Mouse (Mus musculus) liver, embryonic 14.5 days (tissue): ENCODE data around the gene Pdxk. TPM values are rescaled to one million over a fixed set of nuclear protein-coding genes. Genes with fewer than 3 reads are reported as not detected.

Experiments
- ATAC-seq: fragments of 200-750 bp; cut with Nextera tagmentation; 2 replicates; pipeline ENCODE4 v1.8.0; 2017; ENCODE audit warnings: moderate number of reproducible peaks, mild to moderate bottlenecking, moderate library complexity; ENCODE audit not compliant: insufficient read depth
- DNase-seq, 3 experiments: peaks; one replicate each; pipeline ENCODE4 v3.0.0-alpha.2; 2012 to 2013; ENCODE audit warnings: low read depth in 3 of 3, low spot score in 3 of 3
- H3K27ac ChIP-seq: fragments of 300-500 bp; sonication (generic); 2 replicates; pipeline ENCODE4 v1.5.1; 2014; ENCODE audit warnings: moderate library complexity, mild to moderate bottlenecking, control low read depth, inconsistent platforms
- H3K27me3 ChIP-seq: fragments of 300-500 bp; sonication (generic); 2 replicates; pipeline ENCODE4 v1.6.1; 2014; ENCODE audit warnings: mild to moderate bottlenecking, low read length, moderate library complexity; ENCODE audit not compliant: control insufficient read depth, insufficient read depth
- H3K36me3 ChIP-seq: fragments of 300-500 bp; sonication (generic); replicated peaks from 2 replicates; pipeline ENCODE4 v1.6.1; 2014; ENCODE audit warnings: low read depth; ENCODE audit not compliant: control insufficient read depth, insufficient read depth
- H3K4me1 ChIP-seq, 2 experiments: fragments of 200-500 bp in 1 of 2; fragments of 300-500 bp in 1 of 2; sonication (generic) in 1 of 2; replicated peaks; 2 replicates each; pipeline ENCODE4 v1.6.1; 2012 to 2014; ENCODE audit warnings: antibody characterized with exemption in 1 of 2, inconsistent platforms in 1 of 2, low read length in 1 of 2; ENCODE audit not compliant: control insufficient read depth in 2 of 2, insufficient read depth in 2 of 2
- H3K4me2 ChIP-seq: fragments of 300-500 bp; sonication (generic); 2 replicates; pipeline ENCODE4 v1.6.1; 2014; ENCODE audit warnings: low read depth, mild to moderate bottlenecking, control low read depth, moderate library complexity
- H3K4me3 ChIP-seq, 2 experiments: fragments of 200-500 bp in 1 of 2; fragments of 300-500 bp in 1 of 2; sonication (generic) in 1 of 2; 2 replicates each; pipeline ENCODE4 v1.5.1; 2012 to 2014; ENCODE audit warnings: low read depth in 2 of 2, low read length in 2 of 2, mild to moderate bottlenecking in 2 of 2, control low read depth in 1 of 2, inconsistent platforms in 1 of 2, moderate library complexity in 1 of 2; ENCODE audit not compliant: insufficient read depth in 1 of 2
- H3K9ac ChIP-seq: fragments of 300-500 bp; sonication (generic); replicated peaks from 2 replicates; pipeline ENCODE4 v1.6.1; 2014; ENCODE audit warnings: mild to moderate bottlenecking, control low read depth, moderate library complexity
- H3K9me3 ChIP-seq: fragments of 300-500 bp; sonication (generic); 2 replicates; pipeline ENCODE4 v1.6.1; 2016; ENCODE audit warnings: low read length, mixed read lengths; ENCODE audit not compliant: control insufficient read depth
- CTCF ChIP-seq: IDR thresholded peaks from 2 replicates; pipeline ENCODE4 v1.5.1; 2016; ENCODE audit warnings: antibody characterized with exemption, low read depth, control low read depth
- EP300 ChIP-seq: IDR thresholded peaks from 2 replicates; pipeline ENCODE4 v1.6.1; 2016; ENCODE audit warnings: antibody characterized with exemption, low read depth
- WGBS: fragments of 180-500 bp; shearing (Covaris S2); extraction: QIAGEN DNeasy Blood & Tissue Kit; methylation state at CpG from one replicate; pipeline ENCODE4 v1.1.7; 2014; ENCODE audit not compliant: insufficient replicate concordance; 5-methylcytosine and 5-hydroxymethylcytosine counted together
- polyA plus RNA-seq, 2 experiments: library from polyadenylated mRNA; depleted of rRNA in 1 of 2; stranded (reverse) in 1 of 2; unstranded in 1 of 2; fragments of >200 nt; fragmentation: Nextera tagmentation in 1 of 2; extraction: Ambion mirVana in 1 of 2; gene quantifications; 2 replicates each; pipeline versions ENCODE4 v1.2.1 to v1.2.3; 2012 to 2014

Pdxk gene
- polyA plus RNA-seq, 2 experiments: 2.9 to 3.3 TPM

GRCm38 (mm10) chr10:78464201-78464791, 479 bp downstream of the Pdxk start:
- Histone ChIP-seq H3K27me3 (no peaks in the 10 kb centered on the region), H3K4me1 (peaks cover 0 to 8% of the 10 kb centered on the region in 2 experiments; a peak in 1 of 4 replicates), H3K27ac (no peak overlapping the region), H3K9me3 (no peaks in the 10 kb centered on the region), H3K9ac (peak overlapping the region; percentile 38), H3K4me2 (peak overlapping the region; percentile 79), H3K36me3 (no peaks in the 10 kb centered on the region), H3K4me3 (peak overlapping the region; percentile 60 to 66)
- TF ChIP-seq CTCF: no peak
- TF ChIP-seq EP300: no peak
- DNase-seq (no peak), ATAC-seq (peak; percentile 43)
- WGBS: 2% methylated on average over 32 of the region's 32 CpGs

- no peak overlapping the region for H3K27ac ChIP-seq
- H3K27me3 ChIP-seq: no peaks in the 10 kb centered on the region
- H3K4me3 ChIP-seq: peak overlapping the region; percentile 60 to 66; a peak in 2 of 4 replicates
- peaks cover 0 to 8% of the 10 kb centered on the region in 2 experiments; a peak in 1 of 4 replicates for H3K4me1 ChIP-seq
- no peaks in the 10 kb centered on the region for H3K36me3 ChIP-seq
- no peak overlapping the region for H3K9ac ChIP-seq
- ATAC-seq (no peak), DNase-seq (no peak)
- 54% methylated on average over 3 of the region's 3 CpGs for WGBS
- H3K9me3 ChIP-seq: no peaks in the 10 kb centered on the region
- H3K4me2 ChIP-seq: peak overlapping the region; percentile 79
- no peak for TF ChIP-seq CTCF
- no peak for TF ChIP-seq EP300
Measured at GRCm38 (mm10) chr10:78463769-78464167, 1.0 kb downstream of the Pdxk start.

- Histone ChIP-seq H3K9me3 (no peaks in the 10 kb centered on the region), H3K9ac (no peak overlapping the region), H3K27ac (no peak overlapping the region), H3K4me2 (peak overlapping the region; percentile 79), H3K4me3 (no peak overlapping the region; a peak in 1 of 4 replicates), H3K27me3 (no peaks in the 10 kb centered on the region), H3K36me3 (no peaks in the 10 kb centered on the region), H3K4me1 (peaks cover 0 to 10% of the 10 kb centered on the region in 2 experiments; a peak in 1 of 4 replicates)
- DNase-seq (no peak), ATAC-seq (no peak)
- WGBS: 56% methylated on average over 8 of the region's 8 CpGs
- TF ChIP-seq CTCF (no peak), EP300 (no peak)
Measured at GRCm38 (mm10) chr10:78462945-78463768, 1.6 kb downstream of the Pdxk start.

GRCm38 (mm10) chr10:78461767-78462166, 3.0 kb downstream of the Pdxk start:
- no peak overlapping the region for H3K4me3 ChIP-seq
- H3K27ac ChIP-seq: no peak overlapping the region
- TF ChIP-seq EP300 (no peak), CTCF (peak; percentile 64)
- H3K27me3 ChIP-seq: no peaks in the 10 kb centered on the region
- no peak overlapping the region for H3K9ac ChIP-seq
- H3K4me1 ChIP-seq: peaks cover 6 to 19% of the 10 kb centered on the region in 2 experiments; a peak in 3 of 4 replicates
- H3K4me2 ChIP-seq: no peak overlapping the region
- no peak for DNase-seq
- no peak for ATAC-seq
- H3K36me3 ChIP-seq: no peaks in the 10 kb centered on the region
- WGBS: 58% methylated on average over 4 of the region's 4 CpGs
- no peaks in the 10 kb centered on the region for H3K9me3 ChIP-seq

- Histone ChIP-seq H3K27me3 (no peaks in the 10 kb centered on the region), H3K36me3 (no peaks in the 10 kb centered on the region), H3K4me1 (peaks cover 6 to 19% of the 10 kb centered on the region in 2 experiments; a peak in 3 of 4 replicates), H3K9ac (no peak overlapping the region), H3K4me3 (no peak overlapping the region), H3K4me2 (no peak overlapping the region), H3K27ac (no peak overlapping the region), H3K9me3 (no peaks in the 10 kb centered on the region)
- ATAC-seq (no peak), DNase-seq (no peak)
- no peak for TF ChIP-seq EP300
- TF ChIP-seq CTCF: no peak
- 49% methylated on average over 5 of the region's 5 CpGs for WGBS
Measured at GRCm38 (mm10) chr10:78460463-78460862, 4.3 kb downstream of the Pdxk start.
